Mouse (Mus musculus): ENCODE measurements around the gene Vwf. TPM values are rescaled to one million over a fixed set of nuclear protein-coding genes. Genes with fewer than 3 reads are reported as not detected.

Vwf gene
- polyA plus RNA-seq, 1 experiment = 64.0 TPM

DNA sequence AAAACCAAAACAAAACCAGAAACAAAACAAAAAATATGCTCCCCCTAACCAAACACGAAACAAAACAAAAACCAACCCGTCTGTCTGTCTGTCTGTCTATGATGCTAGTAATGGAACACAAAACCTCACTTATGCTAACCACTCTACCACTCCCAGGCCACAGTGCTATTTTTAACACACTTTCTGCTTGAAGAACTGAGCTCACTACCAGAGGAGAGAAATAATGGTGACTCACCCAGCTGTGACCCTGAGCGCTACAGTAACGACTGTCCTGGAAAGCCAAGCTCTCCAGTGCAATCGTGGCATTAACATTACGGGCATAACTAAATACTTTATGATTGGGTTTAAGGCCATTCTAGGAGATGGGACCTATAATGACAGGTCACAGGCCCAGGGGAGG, 5.7 kb upstream of the Vwf start:
- Histone ChIP-seq H3K4me3 (ENCODE audit: low read depth, low read length) (no peak overlapping the region), H3K27ac (ENCODE audit: insufficient read depth, low read depth, low read length) (no peak overlapping the region), H3K36me3 (ENCODE audit: control insufficient read depth, insufficient read depth, low read length) (no peaks in the 10 kb centered on the region), H3K4me1 (ENCODE audit: control insufficient read depth, insufficient read depth, insufficient read length, low read length) (no peaks in the 10 kb centered on the region), H3K27me3 (ENCODE audit: control insufficient read depth, insufficient read depth, low read length) (no peaks in the 10 kb centered on the region)
- TF ChIP-seq CTCF (IDR thresholded peaks at IDR 0.05; ENCODE audit: extremely low read depth, insufficient read length, insufficient replicate concordance, low read depth, low read length) (no peak), POLR2A (IDR thresholded peaks at IDR 0.05; ENCODE audit: low read depth, low read length) (no peak)
- WGBS = 83% methylated on average over 6 of the region's 6 CpGs

DNA sequence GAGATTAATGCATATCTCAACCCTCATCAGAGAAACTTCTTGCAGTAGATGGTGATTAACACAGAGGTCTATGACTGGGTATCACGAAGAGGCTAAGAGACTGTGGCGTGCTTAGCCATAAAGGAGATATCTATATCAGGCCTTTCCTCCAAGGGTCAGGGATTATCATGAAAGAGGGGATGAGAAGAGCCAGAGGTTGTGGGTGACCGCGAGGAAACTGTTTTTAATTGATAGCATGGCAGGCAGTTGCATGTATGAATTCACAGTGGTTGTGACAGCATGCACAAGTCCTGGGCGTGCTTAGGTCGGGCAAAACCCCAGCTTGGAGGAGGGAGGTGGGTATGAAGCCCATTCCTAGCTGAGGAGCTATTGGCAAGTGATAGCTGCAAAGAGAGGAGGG, 5.3 kb upstream of the Vwf start:
- 89% methylated on average over 6 of the region's 6 CpGs for WGBS
- Histone ChIP-seq H3K27ac (ENCODE audit: insufficient read depth, low read depth, low read length) (no peak overlapping the region), H3K27me3 (ENCODE audit: control insufficient read depth, insufficient read depth, low read length) (no peaks in the 10 kb centered on the region), H3K4me3 (ENCODE audit: low read depth, low read length) (no peak overlapping the region), H3K4me1 (ENCODE audit: control insufficient read depth, insufficient read depth, insufficient read length, low read length) (no peaks in the 10 kb centered on the region), H3K36me3 (ENCODE audit: control insufficient read depth, insufficient read depth, low read length) (no peaks in the 10 kb centered on the region)
- no peak for TF ChIP-seq CTCF (IDR thresholded peaks at IDR 0.05; ENCODE audit: extremely low read depth, insufficient read length, insufficient replicate concordance, low read depth, low read length)
- TF ChIP-seq POLR2A (IDR thresholded peaks at IDR 0.05; ENCODE audit: low read depth, low read length) = no peak

DNA sequence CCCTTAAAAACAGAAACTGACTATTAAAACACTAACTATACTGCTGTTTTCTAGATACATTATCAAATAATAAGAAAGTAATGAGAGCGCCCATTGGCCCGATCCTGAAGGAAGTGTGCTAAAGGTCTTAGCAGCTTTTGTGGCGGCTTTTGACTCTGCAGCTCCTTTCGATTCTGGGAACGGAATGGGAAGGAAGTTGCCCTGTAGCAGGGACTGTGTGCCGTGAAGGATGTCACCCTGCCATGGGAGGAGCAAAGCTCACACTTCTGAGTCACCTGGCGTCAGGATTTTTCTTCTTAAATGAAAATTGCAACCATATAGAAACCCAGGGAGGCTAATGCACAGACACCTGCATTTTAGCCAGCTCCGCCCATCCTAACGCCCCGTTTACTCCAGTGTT, 1.8 kb downstream of the Vwf start:
- H3K36me3 ChIP-seq (ENCODE audit: control insufficient read depth, insufficient read depth, low read length) = no peaks in the 10 kb centered on the region
- no peaks in the 10 kb centered on the region for H3K4me1 ChIP-seq (ENCODE audit: control insufficient read depth, insufficient read depth, insufficient read length, low read length)
- H3K27ac ChIP-seq (ENCODE audit: insufficient read depth, low read depth, low read length) = no peak overlapping the region
- WGBS = 27% methylated on average over 10 of the region's 10 CpGs
- H3K4me3 ChIP-seq (ENCODE audit: low read depth, low read length) = peak overlapping the region; percentile 1; the same call in 1 of the 2 replicates
- TF ChIP-seq CTCF (IDR thresholded peaks at IDR 0.05; ENCODE audit: extremely low read depth, insufficient read length, insufficient replicate concordance, low read depth, low read length) (no peak), POLR2A (IDR thresholded peaks at IDR 0.05; ENCODE audit: low read depth, low read length) (no peak)
- no peaks in the 10 kb centered on the region for H3K27me3 ChIP-seq (ENCODE audit: control insufficient read depth, insufficient read depth, low read length)

DNA sequence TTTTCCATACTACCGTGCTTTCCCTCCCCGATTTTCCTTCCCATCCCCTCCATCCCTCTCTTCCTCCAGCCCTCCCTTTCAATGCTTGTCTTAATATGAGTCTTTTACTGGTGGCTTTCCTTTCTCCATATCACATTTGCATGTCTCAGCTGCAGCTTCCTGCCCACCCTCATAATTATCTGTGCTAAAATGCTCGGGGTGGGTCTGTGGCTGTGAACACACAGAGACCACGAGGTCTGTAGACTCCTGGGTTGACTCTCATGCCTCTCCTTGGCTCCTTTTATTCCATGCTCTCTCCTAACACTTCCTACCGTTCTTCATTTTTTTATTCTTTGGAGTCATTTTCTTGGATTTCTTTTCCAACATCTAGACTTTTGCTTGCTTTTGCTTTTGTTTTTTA, 3.6 kb downstream of the Vwf start:
- Histone ChIP-seq H3K4me3 (ENCODE audit: low read depth, low read length) (no peak overlapping the region), H3K27ac (ENCODE audit: insufficient read depth, low read depth, low read length) (no peak overlapping the region), H3K36me3 (ENCODE audit: control insufficient read depth, insufficient read depth, low read length) (no peaks in the 10 kb centered on the region), H3K4me1 (ENCODE audit: control insufficient read depth, insufficient read depth, insufficient read length, low read length) (no peaks in the 10 kb centered on the region), H3K27me3 (ENCODE audit: control insufficient read depth, insufficient read depth, low read length) (no peaks in the 10 kb centered on the region)
- 76% methylated on average over 5 of the region's 5 CpGs for WGBS
- TF ChIP-seq POLR2A (IDR thresholded peaks at IDR 0.05; ENCODE audit: low read depth, low read length) (no peak), CTCF (IDR thresholded peaks at IDR 0.05; ENCODE audit: extremely low read depth, insufficient read length, insufficient replicate concordance, low read depth, low read length) (no peak)

DNA sequence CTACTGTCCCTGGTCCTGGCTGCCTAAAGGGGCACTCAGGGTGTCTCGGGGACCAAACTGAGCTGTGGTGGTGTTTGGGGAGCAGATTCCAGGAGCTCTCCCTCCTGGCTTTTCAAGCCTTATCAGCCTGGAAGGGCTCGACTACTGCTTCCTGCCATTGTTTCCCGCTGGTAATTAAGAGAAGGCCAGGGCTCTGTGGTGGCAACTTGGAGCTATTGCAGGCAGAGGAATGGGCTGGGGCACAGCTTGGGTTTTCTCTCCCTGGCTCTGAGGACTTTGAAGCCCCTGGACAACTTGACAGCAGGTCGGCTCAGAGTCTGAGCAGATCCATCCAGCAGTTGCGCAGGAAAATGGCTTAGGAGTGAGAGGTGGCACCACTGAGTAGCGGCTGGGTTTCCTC, 6.2 kb downstream of the Vwf start:
- H3K4me1 ChIP-seq (ENCODE audit: control insufficient read depth, insufficient read depth, insufficient read length, low read length) = no peaks in the 10 kb centered on the region
- TF ChIP-seq POLR2A (IDR thresholded peaks at IDR 0.05; ENCODE audit: low read depth, low read length) (no peak), CTCF (IDR thresholded peaks at IDR 0.05; ENCODE audit: extremely low read depth, insufficient read length, insufficient replicate concordance, low read depth, low read length) (no peak)
- WGBS = 77% methylated on average over 6 of the region's 6 CpGs
- no peaks in the 10 kb centered on the region for H3K36me3 ChIP-seq (ENCODE audit: control insufficient read depth, insufficient read depth, low read length)
- H3K27me3 ChIP-seq (ENCODE audit: control insufficient read depth, insufficient read depth, low read length) = no peaks in the 10 kb centered on the region
- H3K27ac ChIP-seq (ENCODE audit: insufficient read depth, low read depth, low read length) = no peak overlapping the region
- peak overlapping the region; percentile 35 for H3K4me3 ChIP-seq (ENCODE audit: low read depth, low read length)

DNA sequence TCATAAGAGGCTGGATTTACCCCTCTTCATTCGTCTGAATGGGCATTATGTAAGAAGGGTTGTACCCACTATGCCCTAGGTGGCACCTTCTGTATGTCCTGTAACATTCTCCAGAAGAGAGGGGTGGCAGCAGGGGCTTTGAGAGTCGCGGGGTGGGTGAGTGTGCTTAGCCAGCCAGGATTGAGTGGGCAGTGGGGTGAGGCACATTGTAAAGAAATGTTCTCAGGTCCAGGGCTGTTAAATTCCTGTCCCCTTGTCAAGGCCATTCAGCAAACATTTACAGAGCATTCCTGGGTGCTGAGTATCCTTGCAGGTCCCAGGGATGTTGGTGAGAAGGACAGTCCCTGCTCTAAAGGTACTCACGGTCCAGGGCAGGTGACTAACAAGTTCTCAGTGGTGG, 7.0 kb downstream of the Vwf start:
- TF ChIP-seq POLR2A (IDR thresholded peaks at IDR 0.05; ENCODE audit: low read depth, low read length) (no peak), CTCF (IDR thresholded peaks at IDR 0.05; ENCODE audit: extremely low read depth, insufficient read length, insufficient replicate concordance, low read depth, low read length) (no peak)
- Histone ChIP-seq H3K27ac (ENCODE audit: insufficient read depth, low read depth, low read length) (no peak overlapping the region), H3K27me3 (ENCODE audit: control insufficient read depth, insufficient read depth, low read length) (no peaks in the 10 kb centered on the region), H3K36me3 (ENCODE audit: control insufficient read depth, insufficient read depth, low read length) (no peaks in the 10 kb centered on the region), H3K4me1 (ENCODE audit: control insufficient read depth, insufficient read depth, insufficient read length, low read length) (no peaks in the 10 kb centered on the region), H3K4me3 (ENCODE audit: low read depth, low read length) (no peak overlapping the region)
- WGBS = 85% methylated on average over 4 of the region's 4 CpGs

DNA sequence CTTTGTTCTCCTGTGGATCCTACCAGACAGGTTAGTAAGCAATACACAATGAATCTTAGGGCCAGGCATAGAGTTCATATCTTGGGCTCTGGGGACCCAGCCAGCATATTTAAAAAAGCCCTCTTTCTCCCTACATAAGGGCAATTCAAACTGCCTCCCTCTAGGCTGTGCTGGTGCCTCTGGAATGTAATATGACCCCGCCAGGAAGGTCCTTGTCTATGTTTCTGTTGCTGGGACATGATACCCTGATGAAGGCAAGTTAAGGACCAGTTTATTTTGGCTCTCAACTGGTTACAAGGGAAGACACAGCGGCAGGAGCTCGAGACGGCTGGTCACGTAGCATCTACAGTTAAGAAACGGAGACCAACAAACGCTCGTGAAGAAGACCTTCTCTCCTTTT, 12.3 kb downstream of the Vwf start:
- no peak overlapping the region for H3K4me3 ChIP-seq (ENCODE audit: low read depth, low read length)
- 88% methylated on average over 8 of the region's 8 CpGs for WGBS
- H3K4me1 ChIP-seq (ENCODE audit: control insufficient read depth, insufficient read depth, insufficient read length, low read length) = no peaks in the 10 kb centered on the region
- no peak overlapping the region for H3K27ac ChIP-seq (ENCODE audit: insufficient read depth, low read depth, low read length)
- no peaks in the 10 kb centered on the region for H3K36me3 ChIP-seq (ENCODE audit: control insufficient read depth, insufficient read depth, low read length)
- TF ChIP-seq CTCF (IDR thresholded peaks at IDR 0.05; ENCODE audit: extremely low read depth, insufficient read length, insufficient replicate concordance, low read depth, low read length) (no peak), POLR2A (IDR thresholded peaks at IDR 0.05; ENCODE audit: low read depth, low read length) (no peak)
- no peaks in the 10 kb centered on the region for H3K27me3 ChIP-seq (ENCODE audit: control insufficient read depth, insufficient read depth, low read length)

DNA sequence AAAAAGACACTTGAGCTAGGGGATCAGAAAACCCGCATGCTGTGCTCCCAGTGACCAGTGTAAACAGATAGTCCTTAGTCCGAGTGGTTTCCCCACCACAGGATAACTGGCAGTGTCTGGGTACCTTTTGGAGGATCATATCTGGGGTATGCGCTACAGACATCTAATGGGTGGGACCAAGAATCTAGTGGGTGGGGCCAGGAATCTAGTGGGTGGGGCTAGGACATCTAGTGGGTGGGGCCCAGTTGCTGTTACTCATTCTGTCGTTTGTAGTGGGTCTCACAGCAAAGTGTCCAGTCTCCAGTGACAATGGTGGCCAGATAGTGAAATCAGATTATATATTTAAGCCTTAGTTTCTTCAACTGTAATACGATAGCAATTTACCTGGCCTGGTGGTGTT, 14.5 kb downstream of the Vwf start:
- H3K27me3 ChIP-seq (ENCODE audit: control insufficient read depth, insufficient read depth, low read length) = no peaks in the 10 kb centered on the region
- TF ChIP-seq POLR2A (IDR thresholded peaks at IDR 0.05; ENCODE audit: low read depth, low read length) = no peak
- TF ChIP-seq CTCF (IDR thresholded peaks at IDR 0.05; ENCODE audit: extremely low read depth, insufficient read length, insufficient replicate concordance, low read depth, low read length) = no peak
- H3K4me1 ChIP-seq (ENCODE audit: control insufficient read depth, insufficient read depth, insufficient read length, low read length) = peaks cover 2% of the 10 kb centered on the region; the same call in 1 of the 2 replicates
- no peak overlapping the region for H3K4me3 ChIP-seq (ENCODE audit: low read depth, low read length)
- WGBS = 77% methylated on average over 5 of the region's 5 CpGs
- H3K36me3 ChIP-seq (ENCODE audit: control insufficient read depth, insufficient read depth, low read length) = no peaks in the 10 kb centered on the region
- no peak overlapping the region for H3K27ac ChIP-seq (ENCODE audit: insufficient read depth, low read depth, low read length)
